Mouse (Mus musculus): ENCODE results near the gene Tmem115.
"Not testable (repeated sequence)": the region's sequence is repeated elsewhere in the genome, so short reads cannot be mapped to it uniquely, and the experiment has no call there.

The Tmem115 gene

GRCm38 (mm10) chr9:107549297-107550074 is 15.7 kb downstream of the Tmem115 start:
- no peak for DNase-seq (ENCODE audit: low spot score in 2 of 2)

GRCm38 (mm10) chr9:107550491-107551116 is 16.9 kb downstream of the Tmem115 start:
- no peak for DNase-seq (ENCODE audit: low spot score in 2 of 2)

- no peak for DNase-seq (ENCODE audit: low spot score in 2 of 2)
These were observed 17.6 kb downstream of the Tmem115 start, which contains the start of gene Rassf1 for GRCm38 (mm10) chr9:107551117-107551889. Gene Rassf1 (plus strand): TSS chr9:107551555.

- DNase-seq (ENCODE audit: low spot score in 2 of 2): no peak
These were observed 18.2 kb downstream of the Tmem115 start for GRCm38 (mm10) chr9:107551890-107552355.

GRCm38 (mm10) chr9:107552690-107553393 is 19.1 kb downstream of the Tmem115 start:
- DNase-seq (ENCODE audit: low spot score in 2 of 2): no peak

GRCm38 (mm10) chr9:107553541-107554318 is 20.0 kb downstream of the Tmem115 start:
- DNase-seq (ENCODE audit: low spot score in 2 of 2): peak in 1 of 2 experiments; percentile 40

GRCm38 (mm10) chr9:107554319-107554825 is 20.6 kb downstream of the Tmem115 start:
- peak; percentile 92 to 94 for DNase-seq (ENCODE audit: low spot score in 2 of 2)

GRCm38 (mm10) chr9:107555031-107555457 is 21.3 kb downstream of the Tmem115 start:
- peak in 1 of 2 experiments; percentile 23 for DNase-seq (ENCODE audit: low spot score in 2 of 2)

GRCm38 (mm10) chr9:107555701-107556100 is 22.0 kb downstream of the Tmem115 start:
- no peak for DNase-seq (ENCODE audit: low spot score in 2 of 2)

- no peak for DNase-seq (ENCODE audit: low spot score in 2 of 2)
These were observed 22.6 kb downstream of the Tmem115 start for GRCm38 (mm10) chr9:107556346-107556745.

- peak; percentile 94 to 96 for DNase-seq (ENCODE audit: low spot score in 2 of 2)
These were observed 29.4 kb downstream of the Tmem115 start, which contains the start of gene Tusc2 for GRCm38 (mm10) chr9:107563029-107563581. Gene Tusc2 (plus strand): TSS chr9:107563255.

- not testable (repeated sequence) for DNase-seq (ENCODE audit: low spot score in 2 of 2)
These were observed 31.8 kb downstream of the Tmem115 start for GRCm38 (mm10) chr9:107565556-107565955.

- peak; percentile 66 to 77 for DNase-seq (ENCODE audit: low spot score in 2 of 2)
These were observed 32.4 kb downstream of the Tmem115 start for GRCm38 (mm10) chr9:107566041-107566709.

- DNase-seq (ENCODE audit: low spot score in 2 of 2): no peak
These were observed 33.1 kb downstream of the Tmem115 start for GRCm38 (mm10) chr9:107566855-107567254.

GRCm38 (mm10) chr9:107567702-107568319 is 34.1 kb downstream of the Tmem115 start, which contains the start of gene Hyal2:
Gene Hyal2 (plus strand): TSS chr9:107567945.
- no peak for DNase-seq (ENCODE audit: low spot score in 2 of 2)

GRCm38 (mm10) chr9:107568331-107569261 is 34.9 kb downstream of the Tmem115 start:
- DNase-seq (ENCODE audit: low spot score in 2 of 2): peak; percentile 73 to 80

- no peak for DNase-seq (ENCODE audit: low spot score in 2 of 2)
These were observed 35.5 kb downstream of the Tmem115 start for GRCm38 (mm10) chr9:107569270-107569669.

GRCm38 (mm10) chr9:107570016-107570415 is 36.3 kb downstream of the Tmem115 start:
- DNase-seq (ENCODE audit: low spot score in 2 of 2): no peak

Measured in frontal cortex, postnatal 36 days (tissue).